In the genomic region with DNA sequence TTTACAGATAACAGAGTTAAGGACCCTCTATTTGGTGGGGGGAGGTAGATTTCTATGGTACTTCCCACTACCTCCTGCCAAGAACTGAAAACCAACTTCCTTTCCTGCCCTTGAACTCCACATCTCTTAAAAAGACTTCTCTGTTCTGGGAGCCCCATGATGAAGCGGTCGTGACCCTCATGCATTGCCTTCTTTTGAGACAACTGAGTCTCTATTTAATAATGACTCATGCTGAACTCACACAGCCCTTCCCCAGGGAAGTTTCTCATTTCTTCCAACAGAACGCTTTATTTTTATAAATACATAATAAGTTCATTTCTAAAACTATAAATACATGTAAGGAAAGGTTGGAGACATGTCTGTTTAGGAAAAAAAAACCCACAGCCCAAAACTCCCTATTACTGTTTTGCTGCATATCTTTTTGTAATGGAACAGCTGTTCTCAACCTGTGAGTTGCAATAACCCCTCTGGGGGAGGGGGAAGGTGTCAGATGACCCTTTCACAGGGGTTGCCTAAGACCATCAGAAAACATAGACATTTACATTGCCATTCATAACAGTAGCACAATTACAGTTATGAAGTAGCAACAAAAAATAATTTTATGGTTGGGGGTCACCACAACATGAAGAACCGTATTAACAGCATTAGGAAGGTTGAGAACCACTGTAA, we compare ENCODE assay signal across 23 mouse cellular contexts. TPM values are rescaled to one million over a fixed set of nuclear protein-coding genes. Genes with fewer than 3 reads are reported as not detected.
DNase-seq lines count a peak whose midpoint lies in the region; ATAC-seq and TF ChIP-seq lines count a peak whose summit lies in the region.
"Had no signal": no experiment of that assay in that cellular context is flagged by ENCODE, and none has a peak within 500 bp of the region (broad histone marks: within the 10 kb centered on the region; RNA-seq: fewer than 3 reads in every experiment).

No protein-coding gene starts in this region.

- no peak for TF ChIP-seq CTCF in MEL (IDR thresholded peaks at IDR 0.05 in 2 of 3, conservative IDR thresholded peaks at IDR 0.05 in 1 of 3; ENCODE audit: control insufficient read depth in 1 of 3, insufficient read depth in 1 of 3, low read depth in 2 of 3, low read length in 3 of 3, poor library complexity in 1 of 3, severe bottlenecking in 1 of 3)

- H3K79me2 ChIP-seq in MEL (ENCODE audit: control insufficient read depth, insufficient read depth, low read length, poor library complexity) (no peaks in the 10 kb centered on the region), macrophage (ENCODE audit: inconsistent target) (no peaks in the 10 kb centered on the region)

- no peak overlapping the region for H3K4me2 ChIP-seq in heart, embryonic 13.5 days
- no peak overlapping the region for H3K4me2 ChIP-seq in lung, embryonic 16.5 days (ENCODE audit: low read depth, low read length)
- H3K4me2 ChIP-seq: forebrain, embryonic 13.5 days; hindbrain, embryonic 12.5 days; neural tube, embryonic 15.5 days had no signal

- peaks cover 9% of the 10 kb centered on the region for H3K4me1 ChIP-seq in heart, embryonic 13.5 days
- H3K4me1 ChIP-seq in lung, embryonic 16.5 days (replicated peaks; ENCODE audit: control insufficient read depth, insufficient read depth, low read length) = peaks cover 23% of the 10 kb centered on the region
- peaks cover 12 to 21% of the 10 kb centered on the region in 2 experiments for H3K4me1 ChIP-seq in MEL (ENCODE audit: control insufficient read depth in 1 of 2, insufficient read depth in 2 of 2, low read length in 2 of 2)

- 0 out of 2 replicates have a peak overlapping the region, but pooled peaks have one; percentile 26 for H3K27ac ChIP-seq in heart, embryonic 13.5 days (replicated peaks)
- peak overlapping the region; percentile 29; the same call in 1 of the 2 replicates for H3K27ac ChIP-seq in lung, embryonic 16.5 days (ENCODE audit: low read length)
- H3K27ac ChIP-seq in MEL (ENCODE audit: control insufficient read depth, low read depth, low read length) (no peak overlapping the region), macrophage (peak overlapping the region; percentile 72)
- H3K27ac ChIP-seq: forebrain, embryonic 13.5 days; heart, embryonic 10.5 days; hindbrain, embryonic 12.5 days; midbrain, embryonic 10.5 days; neural tube, embryonic 15.5 days had no signal

- TF ChIP-seq POLR2A in MEL (IDR thresholded peaks at IDR 0.05; ENCODE audit: control insufficient read depth in 1 of 2, insufficient read depth in 1 of 2, low read depth in 1 of 2, low read length in 2 of 2, poor library complexity in 1 of 2) = no peak

- no peak overlapping the region for H3K9ac ChIP-seq in heart, embryonic 13.5 days
- no peak overlapping the region for H3K9ac ChIP-seq in lung, embryonic 16.5 days (ENCODE audit: low read length)
- H3K9ac ChIP-seq in MEL (ENCODE audit: control insufficient read depth, low read depth, low read length, poor library complexity, severe bottlenecking) = 0 out of 2 replicates have a peak overlapping the region, but pooled peaks have one; percentile 12
- H3K9ac ChIP-seq: forebrain, embryonic 13.5 days; hindbrain, embryonic 12.5 days; neural tube, embryonic 15.5 days had no signal

- H3K4me3 ChIP-seq in heart, embryonic 13.5 days = no peak overlapping the region
- H3K4me3 ChIP-seq in lung, embryonic 16.5 days (ENCODE audit: low read length) = no peak overlapping the region
- H3K4me3 ChIP-seq in MEL (ENCODE audit: control insufficient read depth in 1 of 2, insufficient read depth in 1 of 2, low read depth in 2 of 2, low read length in 2 of 2) (no peak overlapping the region), macrophage (ENCODE audit: inconsistent target) (no peak overlapping the region)
- H3K4me3 ChIP-seq: forebrain, embryonic 13.5 days; heart, embryonic 10.5 days; hindbrain, embryonic 12.5 days; midbrain, embryonic 10.5 days; neural tube, embryonic 15.5 days had no signal

- no peak for ATAC-seq in heart, embryonic 13.5 days (ENCODE audit: extremely low read depth, insufficient number of reproducible peaks, low FRiP score, low TSS enrichment)
- no peak for ATAC-seq in lung, embryonic 16.5 days (ENCODE audit: low read depth)
- ATAC-seq: forebrain, embryonic 13.5 days; midbrain, embryonic 16.5 days had no signal

- no peaks in the 10 kb centered on the region for H3K9me3 ChIP-seq in heart, embryonic 13.5 days
- no peaks in the 10 kb centered on the region for H3K9me3 ChIP-seq in lung, embryonic 16.5 days (ENCODE audit: control insufficient read depth, low read length)
- no peaks in the 10 kb centered on the region for H3K9me3 ChIP-seq in MEL (replicated peaks; ENCODE audit: insufficient read depth, low read length)
- H3K9me3 ChIP-seq: forebrain, embryonic 13.5 days; heart, embryonic 10.5 days; hindbrain, embryonic 12.5 days; midbrain, embryonic 10.5 days; neural tube, embryonic 15.5 days had no signal

- WGBS in heart, embryonic 13.5 days = 69% methylated on average over 4 of the region's 4 CpGs
- 52% methylated on average over 4 of the region's 4 CpGs for WGBS in lung, embryonic 16.5 days
- WGBS in macrophage (ENCODE audit: missing documents) = 31% methylated on average over 4 of the region's 4 CpGs

- no peaks in the 10 kb centered on the region for H3K27me3 ChIP-seq in heart, embryonic 13.5 days (replicated peaks)
- no peaks in the 10 kb centered on the region for H3K27me3 ChIP-seq in lung, embryonic 16.5 days (ENCODE audit: control insufficient read depth, insufficient read depth, low read depth, low read length)
- no peaks in the 10 kb centered on the region for H3K27me3 ChIP-seq in MEL (ENCODE audit: control insufficient read depth in 1 of 2, insufficient read depth in 2 of 2, low read length in 2 of 2)
- H3K27me3 ChIP-seq: forebrain, embryonic 13.5 days; hindbrain, embryonic 12.5 days had no signal

- H3K36me3 ChIP-seq in heart, embryonic 13.5 days = no peaks in the 10 kb centered on the region
- H3K36me3 ChIP-seq in lung, embryonic 16.5 days (ENCODE audit: control insufficient read depth, insufficient read depth, low read length) = no peaks in the 10 kb centered on the region
- H3K36me3 ChIP-seq in MEL (ENCODE audit: control insufficient read depth in 1 of 2, insufficient read depth in 2 of 2, low read length in 2 of 2) = peaks cover 0 to 24% of the 10 kb centered on the region in 2 experiments; a peak in 2 of 4 replicates
- H3K36me3 ChIP-seq in macrophage (ENCODE audit: inconsistent target) = no peaks in the 10 kb centered on the region
- H3K36me3 ChIP-seq: heart, embryonic 10.5 days; hindbrain, embryonic 12.5 days; midbrain, embryonic 10.5 days; neural tube, embryonic 15.5 days had no signal

- no peak for TF ChIP-seq RAD21 in MEL (IDR thresholded peaks at IDR 0.05; ENCODE audit: low read depth, low read length)

- no peak for DNase-seq in heart, postnatal 4 days
- no peak for DNase-seq in lung, postnatal 25 days (ENCODE audit: low spot score)
- no peak for DNase-seq in MEL (ENCODE audit: low read depth, low spot score)
- no peak for DNase-seq in right cerebral cortex, adult 2 months (ENCODE audit: low spot score in 2 of 2)
- no peak for DNase-seq in right cerebral cortex, adult 18-20 months
- DNase-seq: adrenal gland, postnatal 14 days; B cell, adult 2 months; cerebellum, adult 9-11 months; heart, postnatal 10 days; kidney, adult 11 months; layer of hippocampus, adult 9-11 months; liver; right cerebral cortex, postnatal 14 days; thymus, postnatal 25 days had no signal

- peak in 1 of 2 experiments; percentile 44; a peak in 1 of 4 replicates for TF ChIP-seq EP300 in MEL (IDR thresholded peaks at IDR 0.05; ENCODE audit: low read depth in 1 of 2, low read length in 2 of 2)

TF ChIP-seq in MEL, 35 proteins besides CTCF, POLR2A, EP300 and RAD21 (continues in another document):
- TF ChIP-seq MAZ (IDR thresholded peaks at IDR 0.05; ENCODE audit: low read depth, low read length) = no peak
- TF ChIP-seq TBP (IDR thresholded peaks at IDR 0.05; ENCODE audit: low read depth, low read length) = no peak
- no peak for TF ChIP-seq KAT2A (conservative IDR thresholded peaks at IDR 0.05; ENCODE audit: low read depth, low read length)
- no peak for TF ChIP-seq HCFC1 (IDR thresholded peaks at IDR 0.05; ENCODE audit: low read depth, low read length)
- TF ChIP-seq ZMIZ1 (IDR thresholded peaks at IDR 0.05; ENCODE audit: low read depth, low read length) = no peak
- TF ChIP-seq E2F4 (IDR thresholded peaks at IDR 0.05; ENCODE audit: borderline replicate concordance, low read depth, low read length) = no peak
- no peak for TF ChIP-seq MAX (IDR thresholded peaks at IDR 0.05; ENCODE audit: low read length)
- TF ChIP-seq BHLHE40 (IDR thresholded peaks at IDR 0.05; ENCODE audit: borderline replicate concordance, low read depth, low read length) = no peak
- TF ChIP-seq MYC (IDR thresholded peaks at IDR 0.05; ENCODE audit: low read depth, low read length) = no peak
- no peak for TF ChIP-seq GABPA (IDR thresholded peaks at IDR 0.05; ENCODE audit: low read depth, low read length)

RNA-seq across cellular contexts. Expression of gene Iqgap1, which starts 10.3 kb away (rescaled TPM):
- polyA plus RNA-seq in heart, embryonic 13.5 days (2015; fragmentation: Nextera tagmentation; extraction: Ambion mirVana) = 28.0 and 28.9 TPM in 2 replicates
- total RNA-seq in heart, postnatal 4 days (2021) = 10 to 100 TPM; 77.6 to 84.1 TPM
- polyA plus RNA-seq in lung, embryonic 16.5 days (2015; fragmentation: Nextera tagmentation; extraction: Ambion mirVana) = 136 and 141 TPM in 2 replicates
- 20.6 and 29.4 TPM in 2 replicates for total RNA-seq in MEL (2012; rRNA removed)
- 10 to 100 TPM; 58.8 to 87.9 TPM for polyA plus RNA-seq in MEL (2012; ENCODE audit: insufficient read depth in 1 of 2, insufficient read length in 2 of 2, low read depth in 1 of 2, low replicate concordance in 2 of 2, missing spikeins in 1 of 2)
- 1,000 to 10,000 TPM in 19 of 26 experiments, 100 to 1,000 TPM in 7; 688 to 3,418 (median 1,422) TPM for total RNA-seq in macrophage (2018; cell fraction: chromatin; rRNA removed)
- 100 to 1,000 TPM; 187 to 587 (median 339) TPM for total RNA-seq in macrophage (2018; cell fraction: cytosol; rRNA removed)
- 1,000 to 10,000 TPM in 10 of 26 experiments, 100 to 1,000 TPM in 16; 382 to 1,913 (median 872) TPM for total RNA-seq in macrophage (2018; cell fraction: nucleus; rRNA removed)
- 294 to 476 TPM (median 316 TPM) in 3 replicates for polyA plus RNA-seq in macrophage (2018)

RNA-seq across cellular contexts. Expression of gene Zscan2, which starts 24.6 kb away (rescaled TPM):
- 1.9 TPM in 2 replicates for polyA plus RNA-seq in heart, embryonic 13.5 days (2015; fragmentation: Nextera tagmentation; extraction: Ambion mirVana)
- total RNA-seq in heart, postnatal 4 days (2021) = 1 to 10 TPM; 8.4 to 9.0 TPM
- polyA plus RNA-seq in lung, embryonic 16.5 days (2015; fragmentation: Nextera tagmentation; extraction: Ambion mirVana) = 1.9 and 2.3 TPM in 2 replicates
- total RNA-seq in MEL (2012; rRNA removed) = 1.1 and 1.2 TPM in 2 replicates
- polyA plus RNA-seq in MEL (2012; ENCODE audit: insufficient read depth in 1 of 2, insufficient read length in 2 of 2, low read depth in 1 of 2, low replicate concordance in 2 of 2, missing spikeins in 1 of 2) = 1 to 10 TPM in 1 of 2 experiments, not detected in 1; 2.4 TPM
- total RNA-seq in macrophage (2018; cell fraction: chromatin; rRNA removed) = 10 to 100 TPM in 9 of 26 experiments, 1 to 10 TPM in 16, under 1 TPM in 1; 0.81 to 20.7 (median 8.2) TPM
- 1 to 10 TPM in 18 of 26 experiments, under 1 TPM in 8; 0.28 to 5.3 (median 2.3) TPM for total RNA-seq in macrophage (2018; cell fraction: cytosol; rRNA removed)
- total RNA-seq in macrophage (2018; cell fraction: nucleus; rRNA removed) = 10 to 100 TPM in 1 of 26 experiments, 1 to 10 TPM in 23, under 1 TPM in 2; 0.61 to 15.0 (median 3.5) TPM
- 1.9 to 4.8 TPM (median 2.1 TPM) in 3 replicates for polyA plus RNA-seq in macrophage (2018)
